Mouse (Mus musculus) heart, postnatal 0 days (tissue): Measurements from ENCODE around the gene Rhbg.

Source experiments
- CTCF ChIP-seq: IDR thresholded peaks from 2 replicates; pipeline ENCODE4 v1.5.1; 2016; ENCODE audit warnings: antibody characterized with exemption, control low read depth, low read depth
- EP300 ChIP-seq: IDR thresholded peaks from 2 replicates; pipeline ENCODE4 v1.6.1; 2016; ENCODE audit warnings: antibody characterized with exemption, low read depth

GRCm38 (mm10) chr3:88201640-88202039 lies 52.9 kb downstream of the Rhbg start:
- TF ChIP-seq CTCF (no peak), EP300 (no peak)
